Mouse (Mus musculus) hematopoietic stem cell, adult 5-6 weeks (primary cell): Measurements from ENCODE around the gene Tmem169. TPM values are rescaled to one million over a fixed set of nuclear protein-coding genes. Genes with fewer than 3 reads are reported as not detected.
"Not testable (repeated sequence)": the region's sequence is repeated elsewhere in the genome, so short reads cannot be mapped to it uniquely, and the experiment has no call there.

ENCODE experiments used
- ATAC-seq, 2 experiments: fragments of 125-278 bp in 1 of 2; replicated peaks in 1 of 2; 2 replicates each; pipeline ENCODE4 v1.8.0; 2016 to 2017; ENCODE audit warnings: inconsistent platforms in 2 of 2, mild to moderate bottlenecking in 2 of 2, moderate number of reproducible peaks in 2 of 2, low read depth in 1 of 2, moderate TSS enrichment in 1 of 2; ENCODE audit not compliant: low FRiP score in 2 of 2, poor library complexity in 2 of 2, severe bottlenecking in 2 of 2, insufficient read depth in 1 of 2, low TSS enrichment in 1 of 2
- total RNA-seq: library from RNA; stranded (forward); fragments of 172-1452, 232-1000 nt; gene quantifications from 2 replicates; pipeline ENCODE4 v1.2.3, GENCODE M21; 2017

Gene Tmem169
- total RNA-seq: not detected in 2 replicates

GRCm38 (mm10) chr1:72283992-72284485, at the start of gene Tmem169, which contains the start of gene Pecr:
Tmem169 (plus strand) TSS chr1:72284369.
Pecr (minus strand) TSS chr1:72284314.
- ATAC-seq: peak; percentile 98 to 99

GRCm38 (mm10) chr1:72236363-72237006, 47.7 kb upstream of the Tmem169 start:
- ATAC-seq: peak; percentile 91 to 95

- peak in 1 of 2 experiments; percentile 19; a peak in 3 of 4 replicates for ATAC-seq
Observed at GRCm38 (mm10) chr1:72237007-72237775, 47.0 kb upstream of the Tmem169 start.

GRCm38 (mm10) chr1:72238016-72238580, 46.1 kb upstream of the Tmem169 start:
- no peak for ATAC-seq

- not testable (repeated sequence) for ATAC-seq
Observed at GRCm38 (mm10) chr1:72239113-72239512, 45.1 kb upstream of the Tmem169 start.

GRCm38 (mm10) chr1:72242581-72243143, 41.5 kb upstream of the Tmem169 start:
- no peak for ATAC-seq

GRCm38 (mm10) chr1:72243656-72244316, 40.4 kb upstream of the Tmem169 start:
- peak; percentile 94 to 96 for ATAC-seq

GRCm38 (mm10) chr1:72244317-72245036, 39.7 kb upstream of the Tmem169 start:
- ATAC-seq: peak; percentile 62 to 80

- not testable (repeated sequence) for ATAC-seq
Observed at GRCm38 (mm10) chr1:72248226-72248737, 35.9 kb upstream of the Tmem169 start.

- ATAC-seq: no peak
Observed at GRCm38 (mm10) chr1:72251806-72252205, 32.4 kb upstream of the Tmem169 start.

GRCm38 (mm10) chr1:72253881-72254491, 30.2 kb upstream of the Tmem169 start:
- no peak for ATAC-seq

- ATAC-seq: peak; percentile 80 to 86
Observed at GRCm38 (mm10) chr1:72254545-72255061, 29.6 kb upstream of the Tmem169 start.

GRCm38 (mm10) chr1:72255062-72255853, 28.9 kb upstream of the Tmem169 start:
- ATAC-seq: peak; percentile 82

GRCm38 (mm10) chr1:72255854-72256175, 28.4 kb upstream of the Tmem169 start:
- ATAC-seq: peak in 1 of 2 experiments; percentile 11; a peak in 1 of 4 replicates
